Mouse (Mus musculus) liver, adult 2 months (tissue): ENCODE measurements at regions not wholly inside any gene's neighbourhood (a gene's known extent, or its start where the extent isn't known, plus 50 kb on each side); places are given as distances from the start of the nearest gene placed in this dataset.

Experiments used
- CTCF ChIP-seq: fragments of 200-500 bp; IDR thresholded peaks from 2 replicates; pipeline ENCODE4 v1.5.1; 2011; ENCODE audit warnings: low read depth, low read length, control low read depth
- POLR2A ChIP-seq: fragments of 200-500 bp; IDR thresholded peaks from 2 replicates; pipeline ENCODE4 v1.6.1; 2011; ENCODE audit warnings: low read length, control low read depth; ENCODE audit not compliant: insufficient read depth; ENCODE audit errors: extremely low read depth

DNA sequence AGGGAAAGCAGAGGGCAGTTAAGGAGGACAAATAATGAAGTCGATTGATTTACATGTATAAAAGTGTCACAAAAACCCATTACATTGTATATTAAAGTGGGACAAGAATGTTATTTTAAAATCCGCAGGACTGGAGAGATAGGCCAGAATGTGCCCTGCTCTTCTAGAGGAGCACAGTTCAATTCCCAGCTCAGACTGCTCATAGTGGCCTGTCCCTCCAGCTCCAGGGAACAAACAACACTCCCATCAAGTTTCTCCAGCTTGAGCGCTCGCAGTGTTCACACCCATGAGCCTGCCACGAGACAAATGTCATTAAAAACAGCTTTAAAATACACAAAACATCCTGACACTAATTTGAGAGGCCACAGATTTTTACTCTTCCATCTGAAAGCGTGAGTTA lies 517.9 kb downstream of the Cps1 start:
- TF ChIP-seq CTCF = no peak
- TF ChIP-seq POLR2A = no peak
